Mouse (Mus musculus) mature B cell (primary cell): Measurements from ENCODE around the gene Ndufa13.
"Not testable (repeated sequence)": the region's sequence is repeated elsewhere in the genome, so short reads cannot be mapped to it uniquely, and the experiment has no call there.

Experiments
- in situ Hi-C: fragments of 300-500 bp; cut with MboI; formaldehyde crosslinking; loops from 2 replicates; pipeline ENCODE4 v1.14.3; 2019

Ndufa13 gene

DNA sequence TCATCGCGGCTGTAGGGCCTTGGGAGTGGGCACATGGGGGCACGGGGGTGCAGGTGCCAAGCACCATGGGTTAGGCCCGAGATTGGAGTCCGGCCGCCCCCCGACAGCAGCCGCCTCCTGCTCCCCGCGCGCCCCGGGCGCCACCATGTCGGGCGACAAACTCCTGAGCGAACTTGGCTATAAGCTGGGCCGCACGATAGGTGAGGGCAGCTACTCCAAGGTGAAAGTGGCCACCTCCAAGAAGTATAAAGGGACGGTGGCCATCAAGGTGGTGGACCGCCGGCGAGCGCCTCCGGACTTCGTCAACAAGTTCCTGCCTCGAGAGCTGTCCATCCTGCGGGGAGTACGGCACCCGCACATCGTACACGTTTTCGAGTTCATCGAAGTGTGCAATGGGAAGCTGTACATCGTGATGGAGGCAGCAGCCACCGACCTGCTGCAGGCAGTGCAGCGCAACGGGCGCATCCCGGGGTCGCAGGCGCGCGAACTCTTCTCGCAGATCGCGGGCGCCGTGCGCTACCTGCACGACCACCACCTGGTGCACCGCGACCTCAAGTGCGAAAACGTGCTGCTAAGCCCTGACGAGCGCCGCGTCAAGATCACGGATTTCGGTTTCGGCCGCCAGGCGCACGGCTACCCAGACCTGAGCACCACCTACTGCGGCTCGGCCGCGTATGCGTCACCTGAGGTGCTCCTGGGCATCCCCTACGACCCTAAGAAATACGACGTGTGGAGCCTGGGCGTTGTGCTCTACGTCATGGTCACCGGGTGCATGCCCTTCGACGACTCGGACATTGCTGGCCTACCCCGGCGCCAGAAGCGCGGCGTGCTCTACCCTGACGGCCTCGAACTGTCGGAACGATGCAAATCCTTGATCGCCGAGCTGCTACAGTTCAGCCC, at the start of gene Ndufa13, which contains the start of the genes Tssk6 and Yjefn3:
Gene Ndufa13, minus strand, starts transcription at position 396 of the 900 bp plus-strand sequence.
Gene Tssk6, plus strand, starts transcription at position 22 of the 900 bp plus-strand sequence.
Gene Yjefn3, minus strand, starts transcription at position 550 of the 900 bp plus-strand sequence.
- in situ Hi-C loops: no loop called here

DNA sequence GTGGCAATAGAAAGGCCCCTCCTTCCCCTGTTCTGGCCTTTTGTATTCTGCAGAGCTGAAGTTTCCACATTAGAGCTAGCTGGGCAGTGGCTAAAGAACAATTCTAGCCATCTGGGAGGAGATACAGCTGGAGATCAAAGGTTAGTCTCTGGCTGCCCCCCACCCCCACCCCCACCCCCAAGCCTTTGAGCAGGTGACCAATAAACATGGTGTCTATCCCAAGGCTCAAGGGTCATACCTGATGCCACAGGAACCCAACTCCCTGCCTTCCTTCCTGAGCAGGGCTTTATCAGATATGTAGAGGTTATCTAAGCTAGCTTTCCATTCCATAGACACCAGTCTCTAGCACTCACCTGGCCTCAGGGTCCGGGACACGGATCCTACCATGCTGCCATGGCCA, 47.9 kb upstream of the Ndufa13 start:
- in situ Hi-C loops: no loop called here

DNA sequence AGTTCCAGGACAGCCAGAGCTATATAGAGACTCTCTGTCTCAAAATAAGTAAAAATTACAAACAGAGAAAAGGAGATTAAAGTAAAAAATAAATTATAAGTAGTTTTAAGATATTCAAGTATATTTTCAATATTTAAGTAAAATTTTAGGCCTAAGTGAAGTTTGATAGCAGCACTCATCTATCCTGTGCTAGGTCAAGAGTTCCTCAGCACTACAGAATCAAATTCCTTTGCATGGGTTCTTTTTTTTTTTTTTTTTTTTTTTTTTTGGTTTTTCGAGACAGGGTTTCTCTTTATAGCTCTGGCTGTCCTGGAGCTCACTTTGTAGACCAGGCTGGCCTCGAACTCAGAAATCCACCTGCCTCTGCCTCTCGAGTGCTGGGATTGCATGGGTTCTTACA, 40.1 kb upstream of the Ndufa13 start:
- in situ Hi-C loops: not testable (repeated sequence)

DNA sequence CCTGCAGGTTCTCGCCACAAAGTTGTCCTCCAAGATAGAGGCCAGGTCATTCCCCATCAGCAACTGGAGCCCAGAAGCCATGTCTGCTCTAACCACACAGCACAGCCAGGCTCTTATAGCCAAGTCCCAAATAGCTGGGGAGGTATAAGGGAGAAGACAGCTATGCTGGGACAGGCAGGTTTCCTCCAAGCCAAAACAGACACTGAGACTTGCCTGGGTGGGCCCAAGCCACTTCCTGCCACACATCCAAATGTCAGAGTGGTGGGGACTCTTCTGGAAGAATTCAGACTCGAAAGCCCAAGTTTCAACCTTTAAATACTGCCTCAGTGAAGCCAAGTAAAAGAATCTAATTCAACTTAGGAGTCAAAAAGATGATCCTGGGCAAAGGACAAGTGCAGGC, 38.0 kb upstream of the Ndufa13 start:
- in situ Hi-C loops: no loop called here

DNA sequence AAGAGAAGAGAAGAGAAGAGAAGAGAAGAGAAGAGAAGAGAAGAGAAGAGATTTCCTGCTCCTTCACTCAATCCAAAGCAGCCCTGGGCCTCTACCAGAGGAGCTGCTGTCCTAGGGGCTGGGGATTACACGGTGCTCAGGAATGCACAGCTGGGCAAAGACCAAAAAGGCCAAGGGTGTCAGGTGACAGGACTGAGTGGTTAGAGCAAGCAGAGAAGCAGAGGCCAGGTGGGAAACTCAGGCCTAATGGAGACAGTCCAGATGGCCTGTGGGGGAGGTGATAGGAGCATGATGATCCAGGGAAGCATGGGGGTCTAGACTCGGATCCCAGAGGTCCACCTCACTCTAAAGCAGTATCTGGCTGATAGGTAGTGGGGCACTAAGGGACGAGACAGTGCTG, 37.3 kb upstream of the Ndufa13 start:
- in situ Hi-C loops: no loop called here

DNA sequence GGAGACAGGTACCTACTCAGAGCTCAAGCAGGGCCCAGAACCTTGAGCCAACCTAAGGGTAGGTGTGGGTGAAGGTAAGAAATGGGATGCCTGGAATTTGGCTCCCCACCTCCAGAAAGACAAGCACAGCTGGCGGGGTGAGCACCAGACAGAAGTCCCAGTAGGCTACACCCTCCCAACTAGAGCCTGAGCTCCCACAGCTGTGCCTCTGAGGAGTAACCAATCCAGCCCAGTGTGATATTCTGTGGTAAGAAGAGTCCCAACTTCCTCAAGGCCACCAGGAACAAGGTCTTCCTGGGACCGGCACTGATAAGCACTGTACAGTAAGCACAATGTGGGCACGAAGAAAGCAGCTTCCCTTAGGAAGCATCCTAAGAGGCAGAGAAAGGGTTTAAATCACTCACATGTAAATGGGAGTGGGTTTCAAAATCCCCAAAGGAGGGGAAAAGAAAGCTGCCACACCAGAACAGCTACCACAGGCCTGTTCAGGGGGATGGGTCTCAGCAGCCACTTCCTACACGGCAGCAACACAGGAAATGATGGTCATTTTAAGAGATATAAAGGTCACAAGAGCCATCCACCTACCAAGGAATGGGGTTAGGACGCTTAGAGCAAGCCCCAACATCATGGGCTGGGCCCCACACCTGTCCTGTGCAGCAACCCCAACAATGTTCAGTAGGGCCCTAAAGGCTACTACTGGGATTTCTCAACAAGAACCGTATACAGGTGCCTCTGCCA, 36.1 kb upstream of the Ndufa13 start:
- in situ Hi-C loops: no loop called here

DNA sequence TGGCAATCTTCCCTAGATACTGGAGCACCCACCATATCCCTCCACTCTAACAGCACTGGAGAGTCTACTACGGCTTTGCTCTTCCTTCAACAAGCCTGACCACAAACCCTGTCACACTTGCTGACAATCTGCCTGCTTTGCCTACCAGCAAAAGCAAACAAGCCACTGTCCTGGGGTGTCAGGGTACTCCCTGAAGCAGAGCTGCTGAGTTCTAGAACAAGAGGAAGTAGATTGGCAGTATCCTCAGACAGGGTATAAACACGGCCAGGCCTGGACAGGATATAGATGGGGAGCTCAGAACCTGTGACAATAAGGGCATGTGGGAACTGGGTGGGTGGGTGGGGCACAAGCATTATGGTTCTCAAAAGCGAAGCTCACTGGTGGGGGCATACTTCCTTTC, 35.1 kb upstream of the Ndufa13 start:
- in situ Hi-C loops: no loop called here

DNA sequence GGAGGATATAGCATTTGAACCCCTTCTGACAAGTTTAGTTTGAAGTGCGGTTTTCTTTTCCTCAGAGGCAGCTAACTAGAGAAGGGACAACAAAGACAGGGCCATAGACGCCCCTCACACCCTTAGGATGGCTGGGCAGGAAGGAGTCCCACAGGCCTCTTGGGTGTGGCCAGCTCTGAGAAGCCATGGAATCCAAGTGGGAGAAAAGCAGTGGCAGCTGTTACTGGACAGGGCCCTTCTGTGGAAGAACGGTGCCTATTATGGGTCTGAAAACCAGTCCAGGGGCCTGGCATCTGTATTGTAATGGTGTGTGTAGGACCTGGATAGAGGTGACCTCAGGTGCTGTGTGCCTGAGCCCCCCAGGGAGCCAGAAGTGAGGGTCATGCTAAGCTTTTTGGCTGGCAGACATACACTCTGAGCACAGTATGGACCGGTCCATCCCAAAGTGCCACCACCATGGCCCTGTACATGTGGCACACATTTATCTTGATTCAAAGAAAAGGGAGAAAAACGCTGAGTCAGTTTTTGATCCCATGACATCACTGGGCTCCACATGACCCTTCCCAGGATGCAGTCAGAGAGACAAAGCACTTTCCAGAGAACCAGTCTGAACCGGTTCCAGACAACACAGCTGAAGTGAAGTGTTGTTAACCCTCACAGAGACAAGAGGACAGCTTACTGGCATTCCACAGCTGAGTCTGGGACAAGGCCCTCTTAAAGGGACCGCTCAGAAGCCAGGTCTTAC, 33.9 kb upstream of the Ndufa13 start:
- in situ Hi-C loops: no loop called here

DNA sequence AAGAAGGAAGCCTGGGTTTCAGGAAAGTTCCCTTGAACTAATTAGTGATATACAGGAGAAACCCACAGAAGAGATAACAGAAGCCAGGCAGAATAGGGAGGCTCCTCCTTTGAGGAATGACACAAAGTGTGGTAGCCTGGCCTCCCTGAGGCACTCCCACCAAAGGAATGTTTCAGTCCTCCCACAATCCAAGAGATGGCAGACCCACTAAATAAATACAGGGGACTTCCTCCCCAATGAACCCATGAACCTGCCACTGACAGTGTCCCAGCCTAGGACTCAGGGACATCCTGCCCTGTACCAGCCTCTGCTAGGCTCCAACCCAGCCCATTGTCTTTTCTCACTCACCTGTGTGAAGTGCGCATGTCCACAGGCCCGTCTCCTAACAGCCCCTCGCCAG, 33.1 kb upstream of the Ndufa13 start:
- in situ Hi-C loops: no loop called here

DNA sequence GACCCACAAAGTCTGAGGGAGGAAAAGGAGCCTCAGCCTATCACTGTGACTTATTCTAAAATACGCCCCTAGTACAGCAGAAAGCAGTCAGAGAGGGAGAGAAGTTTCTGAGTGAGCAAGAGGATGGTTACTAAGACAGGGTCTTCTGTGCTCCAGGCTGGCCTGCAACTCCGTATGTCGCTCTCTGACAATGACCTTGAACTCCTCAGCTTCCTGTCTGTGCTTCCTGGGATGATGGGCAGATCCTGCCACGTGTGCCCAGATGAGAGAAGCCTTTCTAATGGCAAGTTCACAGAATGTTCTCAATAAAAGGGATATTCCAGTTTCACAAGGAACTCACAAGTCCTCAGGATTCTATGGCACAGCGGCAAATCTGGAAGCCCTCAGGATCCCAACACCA, 32.2 kb upstream of the Ndufa13 start:
- in situ Hi-C loops: no loop called here

DNA sequence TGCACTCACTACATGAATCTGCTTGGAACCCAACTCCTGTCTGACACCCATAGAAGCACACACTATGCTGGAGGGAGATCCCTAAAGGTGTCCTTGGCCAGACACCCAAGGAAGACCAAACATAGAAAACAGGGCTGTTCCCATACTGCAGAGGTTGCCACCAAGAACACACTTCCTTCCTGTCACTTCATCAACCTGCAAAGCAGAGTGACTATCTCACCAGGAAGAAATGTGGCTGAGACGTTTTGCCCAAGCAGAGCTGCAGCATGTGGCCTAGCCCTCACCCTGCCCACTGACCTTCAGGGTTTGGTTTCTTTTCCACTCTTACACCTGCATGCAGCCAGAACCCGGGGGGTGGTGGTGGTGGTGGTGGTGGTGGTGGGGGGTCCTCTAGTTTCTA, 31.5 kb upstream of the Ndufa13 start:
- in situ Hi-C loops: no loop called here

DNA sequence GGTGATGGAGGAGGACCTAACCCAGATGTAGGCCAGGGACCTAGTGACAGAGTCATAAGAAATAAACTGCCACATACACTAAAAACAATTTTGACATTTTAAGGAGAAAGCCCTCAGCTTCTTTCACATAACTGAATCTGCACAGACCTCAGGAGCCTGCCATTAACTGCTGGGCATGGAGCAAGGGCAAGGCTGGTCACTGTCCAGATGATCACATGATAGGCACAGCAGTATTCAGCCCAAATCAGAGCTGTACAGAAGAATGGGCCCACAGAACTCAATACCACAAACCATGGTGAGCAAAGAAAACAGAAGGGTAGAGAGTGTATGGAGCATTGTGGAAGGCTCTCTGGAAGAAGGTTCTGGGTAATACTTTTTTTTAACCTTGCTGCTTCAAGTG, 24.5 kb upstream of the Ndufa13 start:
- in situ Hi-C loops: loop anchor here (10.0 kb wide), 1 partner anchor 238 kb away; no protein-coding TSS in a partner anchor

DNA sequence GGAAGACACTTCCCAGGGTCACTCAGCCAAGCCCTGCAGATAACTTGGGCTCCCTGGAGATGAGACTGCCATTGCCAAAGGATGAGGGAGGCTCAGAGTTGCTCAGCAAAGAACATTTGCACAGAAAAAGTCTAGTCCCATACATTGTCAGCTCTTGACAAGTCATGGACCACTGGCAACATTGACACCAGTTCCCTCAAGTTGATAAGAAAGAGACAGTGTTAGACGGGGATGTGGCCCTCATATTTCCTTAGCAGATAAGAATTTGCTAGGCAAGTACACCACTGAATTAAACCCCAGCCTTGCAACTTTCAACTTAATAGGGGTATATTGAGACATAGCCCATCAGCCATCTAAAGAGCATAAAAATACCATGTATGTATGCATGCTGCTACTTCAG, 21.6 kb upstream of the Ndufa13 start:
- in situ Hi-C loops: loop anchor here (10.0 kb wide), 1 partner anchor 241 kb away; no protein-coding TSS in a partner anchor

DNA sequence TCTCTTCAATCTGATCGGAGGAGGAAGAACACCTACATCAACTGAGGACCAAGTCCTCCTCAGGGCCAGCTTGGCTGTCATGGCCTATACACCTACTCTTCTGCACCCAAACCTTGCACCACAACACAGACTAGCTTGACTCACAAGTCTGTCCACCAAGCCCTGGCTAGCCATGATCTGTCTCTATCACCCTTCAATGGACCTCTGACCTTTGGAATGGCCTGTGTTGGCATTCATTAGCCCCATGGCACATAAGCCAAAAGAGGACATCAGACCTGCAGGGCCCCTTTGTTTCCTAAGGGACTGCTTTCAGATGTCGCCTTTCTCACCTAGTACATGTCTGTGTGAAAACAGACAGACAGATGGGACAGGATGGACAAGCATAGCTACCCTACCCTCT, 18.8 kb upstream of the Ndufa13 start:
- in situ Hi-C loops: loop anchor here (10.0 kb wide), 1 partner anchor 244 kb away; no protein-coding TSS in a partner anchor

DNA sequence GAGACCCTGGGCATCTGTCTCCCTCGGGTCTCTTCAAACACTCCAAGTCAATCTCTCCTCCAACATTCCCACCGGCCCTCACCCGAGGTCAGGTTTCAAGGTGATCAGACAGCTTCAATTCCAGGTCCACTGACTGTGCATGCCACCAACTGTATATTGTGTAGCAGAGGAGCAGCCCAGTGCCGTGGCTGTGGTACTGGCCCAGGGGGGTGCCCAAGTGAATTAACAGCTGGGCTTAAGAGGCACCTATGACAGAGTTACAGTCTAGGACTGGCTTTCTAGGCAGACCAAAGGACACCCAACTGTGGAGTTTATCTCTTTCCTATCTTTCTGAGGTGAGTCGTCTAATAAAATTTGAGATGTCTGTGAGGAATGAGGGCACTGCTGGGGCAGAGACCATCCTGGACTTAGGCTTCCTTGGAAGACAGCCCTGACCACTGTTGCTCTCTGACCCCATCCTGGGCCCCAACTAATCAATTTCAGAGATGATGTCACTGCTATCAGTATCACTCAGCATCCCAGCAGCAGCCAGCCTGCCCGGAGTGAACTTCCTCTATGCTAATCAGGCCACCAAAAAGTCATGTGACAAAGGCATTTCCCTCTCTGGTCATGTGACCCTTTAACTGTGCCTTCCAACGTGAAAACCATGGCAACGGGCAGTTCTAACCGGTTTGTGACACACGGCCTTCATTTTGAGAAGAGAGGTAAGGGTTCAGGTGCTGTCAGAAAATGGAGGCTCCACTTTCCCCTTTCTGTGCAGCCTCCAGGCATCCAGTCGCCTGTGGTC, 17.7 kb upstream of the Ndufa13 start:
- in situ Hi-C loops: loop anchor here (10.0 kb wide), 1 partner anchor 245 kb away; no protein-coding TSS in a partner anchor

DNA sequence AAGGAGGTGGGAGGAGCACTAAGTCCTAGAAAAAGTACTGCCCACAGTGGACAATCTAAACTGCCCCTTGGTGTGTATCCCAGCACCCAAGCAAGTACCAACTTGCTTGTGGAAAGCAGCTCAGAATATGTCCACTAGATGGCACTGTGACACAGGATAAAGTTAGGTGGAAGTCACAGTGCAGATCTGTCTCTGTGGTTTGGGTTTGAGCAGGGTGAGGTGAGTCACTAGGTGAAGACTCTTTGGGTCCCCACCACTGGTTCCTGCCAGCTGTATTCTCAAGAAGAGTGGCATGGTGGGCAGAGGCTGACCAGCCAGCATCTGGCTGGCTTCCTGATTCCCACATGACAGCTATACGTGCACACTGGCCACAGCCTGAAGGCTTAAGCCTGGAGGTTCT, 16.7 kb upstream of the Ndufa13 start:
- in situ Hi-C loops: no loop called here

DNA sequence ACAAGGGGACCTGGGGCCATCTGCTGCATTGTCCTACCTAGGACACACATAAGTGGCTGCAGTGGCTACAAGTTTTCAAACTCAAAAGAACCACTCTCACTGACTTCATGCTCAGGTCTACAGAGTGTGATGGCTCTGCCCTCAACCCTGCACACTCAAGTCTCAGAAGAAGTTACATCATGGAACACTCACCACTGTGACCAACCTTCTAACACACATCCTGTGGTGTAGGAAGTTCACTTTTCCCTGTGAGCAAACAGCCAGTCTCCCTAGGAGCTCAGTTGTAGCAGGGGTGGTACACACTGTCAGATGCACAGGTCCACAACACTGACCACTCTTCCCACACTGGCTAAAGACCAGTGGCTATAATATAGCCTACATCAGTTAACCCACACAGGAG, 16.1 kb upstream of the Ndufa13 start:
- in situ Hi-C loops: no loop called here

DNA sequence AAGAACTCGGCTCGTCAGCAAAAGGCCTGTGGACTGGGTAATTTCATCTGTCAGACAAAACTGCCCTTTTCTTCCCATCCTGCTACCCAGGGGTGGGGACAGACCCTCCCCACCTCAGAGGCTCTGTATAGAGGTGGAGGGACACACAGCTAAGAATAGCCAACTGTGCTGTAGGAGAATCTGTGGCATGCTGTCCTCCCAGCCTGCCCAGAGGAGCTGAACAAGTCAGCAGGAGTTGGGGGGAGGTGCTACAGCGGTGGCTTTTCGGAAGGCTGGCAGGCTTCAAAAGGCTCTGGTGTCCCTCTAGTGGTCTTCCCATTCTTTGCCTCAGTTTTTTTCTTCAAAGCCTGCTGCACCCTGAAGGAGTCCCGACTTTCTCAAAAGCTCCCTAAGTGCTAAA, 13.4 kb upstream of the Ndufa13 start:
- in situ Hi-C loops: no loop called here

DNA sequence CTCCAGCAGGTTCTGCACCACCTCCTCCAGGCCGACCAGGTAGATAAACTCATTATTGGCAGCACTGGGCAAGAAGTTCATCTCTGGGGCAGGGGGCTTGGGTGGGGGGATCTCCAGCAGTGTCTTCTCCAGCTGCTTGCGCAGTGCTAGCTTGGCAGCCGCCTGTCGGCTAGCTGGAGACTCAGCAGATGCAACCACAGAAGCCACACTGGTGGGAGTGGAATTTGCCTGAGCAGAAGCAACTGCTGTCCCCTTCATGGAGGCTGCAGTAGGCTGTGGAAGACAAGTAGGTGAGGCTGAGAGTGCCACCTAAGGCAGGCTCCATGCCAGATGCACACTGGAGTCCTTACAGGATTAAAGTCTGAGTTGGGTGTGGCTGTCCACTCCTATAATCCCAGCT, 12.2 kb upstream of the Ndufa13 start:
- in situ Hi-C loops: no loop called here

DNA sequence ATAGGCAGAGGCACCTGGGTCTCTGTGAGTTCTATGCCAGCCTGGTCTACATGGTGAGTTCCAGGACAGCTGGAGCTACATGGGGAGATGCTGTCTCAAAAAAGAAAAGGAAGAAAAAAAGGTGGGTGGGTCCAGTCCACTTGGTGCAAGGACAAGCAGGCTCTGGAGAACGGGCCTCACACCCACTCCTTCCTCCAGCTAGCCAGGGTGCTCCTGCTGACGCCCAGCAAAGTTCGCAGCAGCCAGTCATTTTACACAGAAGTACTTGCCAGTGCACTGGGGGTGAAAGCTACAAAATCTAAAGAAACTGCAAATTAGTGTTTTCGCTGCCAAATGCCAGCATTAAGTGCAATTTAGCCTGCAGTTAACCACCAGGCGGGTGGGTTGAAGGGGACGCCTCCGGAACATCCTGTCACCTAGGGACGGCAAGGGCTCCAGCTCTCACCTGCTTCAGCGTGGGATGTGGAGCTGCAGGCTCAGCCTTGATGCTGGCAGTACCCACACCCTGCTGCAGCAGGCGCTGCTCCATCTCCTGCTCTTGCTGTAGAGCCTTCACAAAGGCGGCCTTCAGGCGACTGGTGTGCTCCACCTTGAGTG, 10.2 kb upstream of the Ndufa13 start:
- in situ Hi-C loops: no loop called here

DNA sequence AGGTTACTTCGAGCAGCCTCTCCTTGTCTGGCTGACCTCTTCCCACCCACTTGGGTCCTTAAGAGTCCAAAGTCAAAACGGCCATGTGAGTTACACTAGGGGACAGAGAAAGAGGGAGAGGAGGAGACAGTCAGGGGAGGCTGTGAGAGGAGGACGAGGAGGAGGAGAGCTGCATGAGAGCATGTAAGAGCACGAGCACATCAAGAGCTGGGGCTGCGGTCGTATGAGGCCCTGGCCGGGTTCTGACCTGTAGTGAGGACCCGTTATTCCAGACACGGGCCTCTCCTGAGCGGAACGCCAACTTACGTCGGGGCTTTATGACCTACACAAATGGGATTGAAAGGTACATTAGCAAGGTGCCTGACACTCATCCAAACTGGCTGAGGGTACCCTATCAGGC, 9.6 kb upstream of the Ndufa13 start:
- in situ Hi-C loops: no loop called here
